Mouse (Mus musculus) hindbrain, embryonic 14.5 days (tissue): ENCODE data around the gene Sav1. TPM values are rescaled to one million over a fixed set of nuclear protein-coding genes. Genes with fewer than 3 reads are reported as not detected.

Source experiments
- ATAC-seq: fragments of 200-750 bp; cut with Nextera tagmentation; 2 replicates; pipeline ENCODE4 v1.8.0; 2017; ENCODE audit warnings: moderate number of reproducible peaks, mild to moderate bottlenecking, moderate TSS enrichment, moderate library complexity; ENCODE audit not compliant: low FRiP score
- DNase-seq: peaks from one replicate; pipeline ENCODE4 v3.0.0-alpha.2; 2015; ENCODE audit warnings: low spot score
- H3K27ac ChIP-seq: fragments of 300-500 bp; sonication (generic); 2 replicates; pipeline ENCODE4 v1.5.1; 2014; ENCODE audit warnings: mild to moderate bottlenecking, moderate library complexity
- H3K27me3 ChIP-seq: fragments of 300-500 bp; sonication (generic); 2 replicates; pipeline ENCODE4 v1.6.1; 2014; ENCODE audit warnings: mild to moderate bottlenecking, low read length, mixed read lengths; ENCODE audit not compliant: control insufficient read depth, insufficient read depth
- H3K36me3 ChIP-seq: fragments of 300-500 bp; sonication (generic); replicated peaks from 2 replicates; pipeline ENCODE4 v1.6.1; 2014; ENCODE audit not compliant: control insufficient read depth, insufficient read depth
- H3K4me1 ChIP-seq: fragments of 300-500 bp; sonication (generic); replicated peaks from 2 replicates; pipeline ENCODE4 v1.6.1; 2014; ENCODE audit warnings: antibody characterized with exemption, low read length, mixed read lengths; ENCODE audit not compliant: control insufficient read depth, insufficient read depth
- H3K4me2 ChIP-seq: fragments of 300-500 bp; sonication (generic); replicated peaks from 2 replicates; pipeline ENCODE4 v1.6.1; 2014; ENCODE audit warnings: mild to moderate bottlenecking, moderate library complexity
- H3K4me3 ChIP-seq: fragments of 300-500 bp; sonication (generic); replicated peaks from 2 replicates; pipeline ENCODE4 v1.5.1; 2014; ENCODE audit warnings: mild to moderate bottlenecking, low read length
- H3K9ac ChIP-seq: fragments of 300-500 bp; sonication (generic); 2 replicates; pipeline ENCODE4 v1.6.1; 2014
- H3K9me3 ChIP-seq: fragments of 300-500 bp; sonication (generic); 2 replicates; pipeline ENCODE4 v1.6.1; 2016; ENCODE audit warnings: low read length; ENCODE audit not compliant: control insufficient read depth
- WGBS: fragments of 180-500 bp; shearing (Covaris S2); extraction: QIAGEN DNeasy Blood & Tissue Kit; methylation state at CpG from one replicate; pipeline ENCODE4 v1.1.7; 2014; 5-methylcytosine and 5-hydroxymethylcytosine counted together
- polyA plus RNA-seq: library from polyadenylated mRNA; unstranded; fragments of >200 nt; fragmentation: Nextera tagmentation; extraction: Ambion mirVana; gene quantifications from 2 replicates; pipeline ENCODE4 v1.2.1, GENCODE M21; 2014

The Sav1 gene
- polyA plus RNA-seq, 1 experiment from 2014 or later, result 3.5 TPM

DNA sequence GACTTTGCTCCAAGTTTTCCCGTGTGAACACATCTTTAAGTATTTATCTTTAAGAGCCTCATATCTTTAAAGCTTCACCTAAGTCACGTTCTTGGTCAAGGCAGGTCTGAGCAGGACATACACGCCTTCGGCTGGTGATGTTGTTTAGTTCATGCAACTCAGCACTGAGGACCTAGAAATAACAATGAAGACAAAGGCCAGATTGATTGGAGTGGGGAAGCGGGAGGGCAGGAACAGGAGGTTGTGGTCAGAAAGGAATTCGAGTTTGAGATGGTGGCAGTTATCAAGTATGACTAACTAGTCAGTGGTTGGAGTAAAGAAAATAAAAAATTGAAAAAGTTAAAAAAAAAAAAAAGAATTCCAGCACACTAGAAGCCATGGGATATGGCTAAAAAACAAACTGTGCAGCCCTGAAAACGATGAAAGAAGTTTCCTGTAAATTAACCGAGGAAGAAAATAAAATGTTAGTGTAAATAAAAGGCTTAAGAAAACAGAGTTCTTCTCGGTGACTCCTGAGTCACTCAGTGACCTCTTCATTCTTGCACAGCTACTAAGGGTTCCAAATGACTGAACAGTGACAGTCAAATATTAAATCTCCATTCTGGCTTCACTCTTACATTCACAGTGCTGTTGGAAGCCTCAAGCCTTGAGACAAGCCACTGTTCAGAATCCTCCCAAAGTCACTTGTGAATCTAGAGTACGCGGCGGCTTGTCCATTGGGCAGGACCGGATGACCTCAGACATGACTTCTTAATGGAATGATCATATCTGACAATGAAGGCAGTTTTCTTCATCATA is 11.6 kb upstream of the Sav1 start:
- 86% methylated on average over 13 of the region's 13 CpGs for WGBS
- ATAC-seq, result no peak

DNA sequence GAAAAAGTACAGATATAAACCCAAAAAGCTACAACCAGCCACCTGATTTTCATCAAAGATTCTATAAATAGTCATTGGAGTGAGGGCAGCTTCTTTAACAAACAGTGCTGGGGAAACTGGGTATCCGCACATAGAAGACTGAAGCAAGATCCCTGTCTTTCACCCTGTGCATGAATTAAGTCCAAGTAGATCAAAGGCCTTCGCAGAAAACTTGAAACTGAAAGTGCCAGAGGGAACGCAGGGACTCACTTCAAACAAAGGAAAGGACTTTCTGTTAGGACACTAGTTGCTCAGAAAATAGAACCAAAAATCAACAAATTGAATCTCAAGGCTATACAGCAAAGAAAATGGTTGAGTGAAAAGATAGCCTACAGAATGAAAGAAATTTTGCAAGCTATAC is 8.6 kb upstream of the Sav1 start:
- no peak for DNase-seq
- no peaks in the 10 kb centered on the region for H3K27me3 ChIP-seq
- H3K4me3 ChIP-seq, result no peak overlapping the region
- no peaks in the 10 kb centered on the region for H3K4me1 ChIP-seq
- WGBS, result 79% methylated on average over 3 of the region's 3 CpGs
- H3K9me3 ChIP-seq, result no peaks in the 10 kb centered on the region
- no peak overlapping the region for H3K9ac ChIP-seq
- no peak overlapping the region for H3K4me2 ChIP-seq
- H3K27ac ChIP-seq, result no peak overlapping the region
- H3K36me3 ChIP-seq, result no peaks in the 10 kb centered on the region
- ATAC-seq, result no peak

More for the DNA sequence above, 11.6 kb upstream of the Sav1 start:
- H3K9ac ChIP-seq, result no peak overlapping the region
- H3K4me3 ChIP-seq, result no peak overlapping the region
- no peaks in the 10 kb centered on the region for H3K27me3 ChIP-seq
- no peak overlapping the region for H3K4me2 ChIP-seq
- H3K9me3 ChIP-seq, result no peaks in the 10 kb centered on the region
- no peak for DNase-seq
- no peak overlapping the region for H3K27ac ChIP-seq
- H3K36me3 ChIP-seq, result no peaks in the 10 kb centered on the region
- no peaks in the 10 kb centered on the region for H3K4me1 ChIP-seq

DNA sequence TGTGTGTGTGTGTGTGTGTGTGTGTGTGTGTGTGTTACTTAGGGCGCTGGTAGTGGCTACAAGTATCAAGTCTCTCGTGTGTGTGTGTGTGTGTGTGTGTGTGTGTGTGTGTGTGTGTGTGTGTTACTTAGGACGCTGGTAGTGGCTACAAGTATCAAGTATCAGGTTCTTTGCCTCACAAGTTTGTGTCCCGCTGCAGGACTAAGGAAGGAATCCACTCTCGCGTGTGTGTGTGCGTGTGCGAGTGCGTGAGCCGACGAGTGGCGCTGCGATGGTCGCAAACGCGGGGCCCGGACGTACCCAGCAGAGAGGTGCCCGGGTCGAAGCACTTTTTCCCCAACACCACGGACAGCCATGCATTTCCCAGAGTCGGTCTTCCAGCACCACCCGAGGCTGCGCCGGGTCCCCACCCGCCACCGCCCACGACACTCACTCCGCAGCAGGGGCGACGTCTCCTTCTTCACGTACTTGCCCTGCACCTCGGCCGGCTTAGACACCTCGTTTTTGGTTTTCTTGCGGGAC is 500 bp downstream of the Sav1 start:
- Histone ChIP-seq H3K9ac (peak overlapping the region; percentile 91), H3K27me3 (no peaks in the 10 kb centered on the region), H3K36me3 (peaks cover 30% of the 10 kb centered on the region), H3K4me1 (peaks cover 10% of the 10 kb centered on the region), H3K4me3 (peak overlapping the region; percentile 86), H3K4me2 (peak overlapping the region; percentile 70), H3K27ac (peak overlapping the region; percentile 88), H3K9me3 (no peaks in the 10 kb centered on the region)
- WGBS, result 0% methylated on average over 35 of the region's 36 CpGs
- ATAC-seq (peak; percentile 64), DNase-seq (peak; percentile 35)

GRCm38 (mm10) chr12:69985546-69985945 is 1.3 kb downstream of the Sav1 start:
- Histone ChIP-seq H3K9ac (peak overlapping the region; percentile 91; the same call in 1 of the 2 replicates), H3K4me2 (peak overlapping the region; percentile 70), H3K4me3 (peak overlapping the region; percentile 86), H3K9me3 (no peaks in the 10 kb centered on the region), H3K27me3 (no peaks in the 10 kb centered on the region), H3K36me3 (peaks cover 38% of the 10 kb centered on the region), H3K4me1 (peaks cover 10% of the 10 kb centered on the region), H3K27ac (no peak overlapping the region)
- WGBS, result 36% methylated on average over 4 of the region's 4 CpGs
- ATAC-seq (no peak), DNase-seq (no peak)

DNA sequence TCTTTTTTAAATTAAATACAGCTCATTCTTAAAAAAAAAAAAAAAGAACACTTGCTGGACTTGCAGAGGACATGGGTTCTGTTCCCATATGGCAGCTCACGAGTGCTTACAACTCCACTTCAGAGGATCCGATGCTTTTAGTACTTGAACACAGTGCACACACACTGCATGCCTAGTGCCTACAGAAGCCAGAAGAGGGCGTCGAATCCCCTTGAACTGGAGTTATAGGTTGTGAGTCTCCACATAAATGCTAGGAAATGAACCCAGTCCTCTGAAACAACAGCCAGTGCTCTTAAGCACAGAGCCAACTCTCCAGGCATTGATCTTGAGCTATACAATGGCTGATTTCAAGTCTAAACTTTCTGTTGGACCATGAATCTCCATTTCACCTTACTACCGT is 3.9 kb downstream of the Sav1 start:
- H3K4me2 ChIP-seq, result no peak overlapping the region
- peaks cover 10% of the 10 kb centered on the region for H3K4me1 ChIP-seq
- H3K9me3 ChIP-seq, result no peaks in the 10 kb centered on the region
- 69% methylated on average over 5 of the region's 5 CpGs for WGBS
- ATAC-seq (no peak), DNase-seq (no peak)
- H3K9ac ChIP-seq, result no peak overlapping the region
- no peak overlapping the region for H3K27ac ChIP-seq
- peaks cover 40% of the 10 kb centered on the region for H3K36me3 ChIP-seq
- no peak overlapping the region for H3K4me3 ChIP-seq
- no peaks in the 10 kb centered on the region for H3K27me3 ChIP-seq

GRCm38 (mm10) chr12:69977376-69977998 is 9.3 kb downstream of the Sav1 start:
- Histone ChIP-seq H3K4me3 (no peak overlapping the region), H3K36me3 (peaks cover 38% of the 10 kb centered on the region), H3K4me1 (peaks cover 7% of the 10 kb centered on the region; the same call in 1 of the 2 replicates), H3K27ac (no peak overlapping the region), H3K9me3 (no peaks in the 10 kb centered on the region), H3K9ac (no peak overlapping the region), H3K27me3 (no peaks in the 10 kb centered on the region), H3K4me2 (no peak overlapping the region)
- no peak for ATAC-seq
- DNase-seq, result no peak
- 59% methylated on average over 9 of the region's 9 CpGs for WGBS

GRCm38 (mm10) chr12:69976688-69977087 is 10.1 kb downstream of the Sav1 start:
- no peak overlapping the region for H3K9ac ChIP-seq
- no peak overlapping the region for H3K4me2 ChIP-seq
- WGBS, result 90% methylated on average over 6 of the region's 6 CpGs
- no peak for DNase-seq
- no peak overlapping the region for H3K4me3 ChIP-seq
- H3K27me3 ChIP-seq, result no peaks in the 10 kb centered on the region
- H3K4me1 ChIP-seq, result peaks cover 7% of the 10 kb centered on the region; the same call in 1 of the 2 replicates
- H3K36me3 ChIP-seq, result peaks cover 35% of the 10 kb centered on the region
- H3K27ac ChIP-seq, result no peak overlapping the region
- no peaks in the 10 kb centered on the region for H3K9me3 ChIP-seq
- ATAC-seq, result no peak

- Histone ChIP-seq H3K27ac (no peak overlapping the region), H3K27me3 (no peaks in the 10 kb centered on the region), H3K4me3 (no peak overlapping the region), H3K9ac (no peak overlapping the region), H3K4me2 (no peak overlapping the region), H3K36me3 (peaks cover 48% of the 10 kb centered on the region), H3K4me1 (peaks cover 7% of the 10 kb centered on the region; the same call in 1 of the 2 replicates), H3K9me3 (no peaks in the 10 kb centered on the region)
- no peak for DNase-seq
- ATAC-seq, result no peak
Observed at GRCm38 (mm10) chr12:69973666-69974065, 13.1 kb downstream of the Sav1 start.

DNA sequence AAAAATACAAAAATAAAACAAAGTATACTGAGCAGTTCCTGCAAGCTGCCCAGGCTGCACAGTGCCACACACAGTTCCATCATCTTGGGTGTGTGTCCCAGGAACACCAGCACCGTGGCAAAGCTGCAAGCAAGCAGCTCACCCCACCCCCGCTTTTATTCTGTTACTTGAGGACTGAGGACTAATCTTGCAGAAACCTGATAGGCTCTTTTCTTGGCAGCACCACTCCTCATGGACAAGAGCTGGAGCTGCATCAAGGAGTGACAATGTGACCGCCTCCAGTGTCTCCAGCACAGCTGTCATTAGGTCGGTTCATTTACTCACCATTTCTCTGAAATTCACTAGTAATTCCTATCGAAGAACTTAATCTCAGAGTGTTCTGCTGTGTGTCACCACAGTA is 18.6 kb downstream of the Sav1 start:
- WGBS, result 74% methylated on average over 5 of the region's 5 CpGs
- no peak overlapping the region for H3K27ac ChIP-seq

More for the DNA sequence above, 18.6 kb downstream of the Sav1 start:
- H3K9me3 ChIP-seq, result no peaks in the 10 kb centered on the region
- no peaks in the 10 kb centered on the region for H3K27me3 ChIP-seq
- H3K9ac ChIP-seq, result no peak overlapping the region
- H3K4me1 ChIP-seq, result no peaks in the 10 kb centered on the region
- no peak overlapping the region for H3K4me3 ChIP-seq
- ATAC-seq (no peak), DNase-seq (no peak)
- H3K36me3 ChIP-seq, result peaks cover 79% of the 10 kb centered on the region
- no peak overlapping the region for H3K4me2 ChIP-seq
